Mouse (Mus musculus): ENCODE measurements around the gene Cyp2d26.

- TF ChIP-seq CTCF (conservative IDR thresholded peaks at IDR 0.05; ENCODE audit: insufficient read depth, insufficient read length, low read depth, low read length), result no peak
- no peak for TF ChIP-seq POLR2A (IDR thresholded peaks at IDR 0.05; ENCODE audit: low read depth, low read length)
These were observed 45.1 kb upstream of the Cyp2d26 start for GRCm38 (mm10) chr15:82839146-82839545.

Measured in kidney, adult 2 months (tissue).